Mouse (Mus musculus): ENCODE results near the gene Nos2. TPM values are rescaled to one million over a fixed set of nuclear protein-coding genes. Genes with fewer than 3 reads are reported as not detected.
A peak's percentile ranks its signal among the peaks of the same experiment; 100 is the strongest.

The Nos2 gene
- total and polyA plus RNA-seq, 3 experiments = not detected

DNA sequence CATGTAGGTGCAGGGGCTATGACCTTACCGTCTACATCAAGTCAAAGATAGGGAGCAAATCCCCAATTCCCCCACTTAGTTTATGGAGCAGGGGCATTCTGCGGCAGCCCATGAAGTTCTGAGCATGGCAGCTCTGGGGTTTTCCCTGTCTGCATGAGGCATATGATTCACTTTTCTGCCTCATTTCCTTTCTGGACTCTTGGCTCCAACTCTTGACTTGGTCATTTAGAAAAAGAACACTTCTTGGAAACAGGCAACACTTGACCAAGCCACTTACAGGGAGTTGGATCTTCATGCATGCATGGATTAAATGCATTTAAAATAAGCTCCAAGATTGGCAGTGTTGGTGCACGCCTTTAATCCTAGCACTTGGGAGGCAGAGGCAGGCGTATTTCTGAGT, 31.4 kb upstream of the Nos2 start:
- no peak for TF ChIP-seq POLR2AphosphoS5 (IDR thresholded peaks at IDR 0.05; ENCODE audit: insufficient replicate concordance, low read depth, low read length)
- no peak for TF ChIP-seq GATA1 (IDR thresholded peaks at IDR 0.05; ENCODE audit: borderline replicate concordance, low read length)
- TF ChIP-seq GATA2 (IDR thresholded peaks at IDR 0.05; ENCODE audit: borderline replicate concordance, low read depth, low read length) = no peak
- TF ChIP-seq TAL1 (conservative IDR thresholded peaks at IDR 0.05; ENCODE audit: low read depth, low read length) = no peak
- no peak for TF ChIP-seq CTCF (IDR thresholded peaks at IDR 0.05; ENCODE audit: low read depth, low read length)
- ATAC-seq (ENCODE audit: extremely low read depth, insufficient number of reproducible peaks, low FRiP score, poor library complexity, severe bottlenecking) (no peak), DNase-seq (ENCODE audit: low spot score) (no peak)
- peaks cover 2% of the 10 kb centered on the region for H3K27me3 ChIP-seq (ENCODE audit: insufficient read depth, low read length)
- H3K4me3 ChIP-seq (ENCODE audit: low read depth, low read length) = no peak overlapping the region
- H3K36me3 ChIP-seq (replicated peaks) = no peaks in the 10 kb centered on the region
- no peaks in the 10 kb centered on the region for H3K4me1 ChIP-seq (ENCODE audit: insufficient read depth, low read depth, low read length)
- no peaks in the 10 kb centered on the region for H3K9me3 ChIP-seq (replicated peaks)

DNA sequence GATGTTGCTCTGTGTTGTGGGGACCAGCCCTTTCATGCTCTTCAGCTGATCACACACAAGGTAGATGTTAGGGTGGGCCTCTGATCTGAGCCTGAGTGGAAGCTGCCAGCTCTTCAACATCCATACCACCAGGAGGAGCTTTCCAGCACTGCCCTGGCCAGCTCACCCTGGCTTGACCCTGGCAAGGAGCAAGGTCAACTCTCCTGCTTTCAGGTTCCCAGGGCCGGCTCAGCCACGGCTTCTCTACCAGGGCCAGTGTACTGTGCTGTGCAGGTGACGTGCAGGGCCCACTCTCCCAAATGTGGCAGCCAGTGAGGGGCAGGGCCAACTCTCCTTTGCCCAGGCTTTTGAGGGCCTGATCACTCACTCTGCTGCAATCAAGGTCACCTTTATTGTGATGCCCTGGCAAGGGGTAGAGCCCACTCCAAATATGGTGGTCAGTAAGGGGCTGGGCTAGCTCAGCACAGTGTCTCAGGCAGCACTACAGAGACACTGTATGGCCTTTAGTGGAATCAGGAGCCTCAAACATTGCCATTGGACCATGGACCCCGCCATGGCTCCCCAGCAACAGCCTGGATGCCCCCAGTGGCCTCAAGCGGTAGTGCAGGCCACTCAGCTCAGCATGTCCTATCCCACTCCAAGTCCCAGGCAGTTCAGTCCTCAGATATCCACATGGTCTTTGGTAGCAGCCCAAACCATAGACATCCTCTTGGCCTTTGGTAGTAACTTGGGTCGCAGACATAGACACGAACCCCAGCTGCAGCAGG, 24.0 kb upstream of the Nos2 start:
- no peaks in the 10 kb centered on the region for H3K4me1 ChIP-seq (ENCODE audit: insufficient read depth, low read depth, low read length)

DNA sequence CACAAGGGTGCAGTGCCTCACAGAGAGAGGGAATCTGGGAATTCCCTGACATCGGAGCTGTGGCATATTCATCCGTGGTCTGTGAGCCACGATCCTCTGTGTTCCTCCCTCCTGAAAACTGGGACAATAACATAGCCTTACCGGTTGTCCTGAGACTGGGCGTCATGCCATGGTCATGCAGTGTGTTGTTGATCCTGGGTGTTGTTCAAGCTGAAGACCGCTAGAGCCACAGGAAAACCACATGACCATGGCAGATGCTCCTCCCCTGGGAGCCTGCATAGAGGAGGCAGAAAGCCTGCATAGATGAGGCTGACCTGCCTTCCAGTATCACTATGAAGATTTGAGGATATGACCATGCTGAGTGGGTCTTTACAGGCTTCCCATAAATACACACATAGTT, 5.1 kb upstream of the Nos2 start:
- H3K27me3 ChIP-seq (ENCODE audit: insufficient read depth, low read length) = peaks cover 43% of the 10 kb centered on the region
- H3K9me3 ChIP-seq (replicated peaks) = no peaks in the 10 kb centered on the region
- ATAC-seq (ENCODE audit: extremely low read depth, insufficient number of reproducible peaks, low FRiP score, poor library complexity, severe bottlenecking) = no peak
- TF ChIP-seq GATA2 (IDR thresholded peaks at IDR 0.05; ENCODE audit: borderline replicate concordance, low read depth, low read length) = no peak
- no peak for TF ChIP-seq GATA1 (IDR thresholded peaks at IDR 0.05; ENCODE audit: borderline replicate concordance, low read length)
- TF ChIP-seq CTCF (IDR thresholded peaks at IDR 0.05; ENCODE audit: low read depth, low read length) = no peak
- no peak for TF ChIP-seq POLR2AphosphoS5 (IDR thresholded peaks at IDR 0.05; ENCODE audit: insufficient replicate concordance, low read depth, low read length)
- TF ChIP-seq TAL1 (conservative IDR thresholded peaks at IDR 0.05; ENCODE audit: low read depth, low read length) = no peak
- H3K4me3 ChIP-seq (ENCODE audit: low read depth, low read length) = no peak overlapping the region
- no peak for DNase-seq (ENCODE audit: low spot score)
- H3K36me3 ChIP-seq (replicated peaks) = no peaks in the 10 kb centered on the region
- H3K4me1 ChIP-seq (ENCODE audit: insufficient read depth, low read depth, low read length) = no peaks in the 10 kb centered on the region

More for the DNA sequence above, 24.0 kb upstream of the Nos2 start:
- DNase-seq (ENCODE audit: low spot score) (peak; percentile 27), ATAC-seq (ENCODE audit: extremely low read depth, insufficient number of reproducible peaks, low FRiP score, poor library complexity, severe bottlenecking) (no peak)
- peaks cover 3% of the 10 kb centered on the region; the same call in 1 of the 2 replicates for H3K27me3 ChIP-seq (ENCODE audit: insufficient read depth, low read length)
- H3K4me3 ChIP-seq (ENCODE audit: low read depth, low read length) = no peak overlapping the region
- no peaks in the 10 kb centered on the region for H3K9me3 ChIP-seq (replicated peaks)
- no peaks in the 10 kb centered on the region for H3K36me3 ChIP-seq (replicated peaks)
- TF ChIP-seq POLR2AphosphoS5 (IDR thresholded peaks at IDR 0.05; ENCODE audit: insufficient replicate concordance, low read depth, low read length) (no peak), GATA2 (IDR thresholded peaks at IDR 0.05; ENCODE audit: borderline replicate concordance, low read depth, low read length) (no peak), TAL1 (conservative IDR thresholded peaks at IDR 0.05; ENCODE audit: low read depth, low read length) (no peak), CTCF (IDR thresholded peaks at IDR 0.05; ENCODE audit: low read depth, low read length) (peak; percentile 96), GATA1 (IDR thresholded peaks at IDR 0.05; ENCODE audit: borderline replicate concordance, low read length) (no peak)

DNA sequence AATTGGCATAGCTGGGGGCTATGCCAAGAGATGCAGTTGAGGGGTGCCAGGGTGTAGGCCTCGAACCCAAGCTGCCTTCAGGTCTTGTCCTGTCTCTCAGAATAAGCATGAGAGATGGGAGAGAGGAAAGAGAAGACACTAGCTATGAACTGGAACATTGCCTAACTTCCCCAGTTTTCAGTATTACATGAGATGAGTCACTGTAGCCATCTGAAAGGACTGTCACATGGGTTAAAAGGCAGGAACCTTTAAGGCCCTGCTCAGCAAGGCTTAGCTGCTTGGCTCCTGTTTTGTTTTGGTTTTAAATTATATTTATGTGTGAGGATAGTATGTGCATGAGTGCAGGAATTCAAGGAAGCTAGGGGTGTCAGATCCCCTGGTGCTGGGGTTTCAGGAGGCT, 4.2 kb upstream of the Nos2 start:
- Histone ChIP-seq H3K36me3 (replicated peaks) (no peaks in the 10 kb centered on the region), H3K9me3 (replicated peaks) (no peaks in the 10 kb centered on the region), H3K4me3 (ENCODE audit: low read depth, low read length) (no peak overlapping the region), H3K4me1 (ENCODE audit: insufficient read depth, low read depth, low read length) (no peaks in the 10 kb centered on the region), H3K27me3 (ENCODE audit: insufficient read depth, low read length) (peaks cover 43% of the 10 kb centered on the region)
- DNase-seq (ENCODE audit: low spot score) (no peak), ATAC-seq (ENCODE audit: extremely low read depth, insufficient number of reproducible peaks, low FRiP score, poor library complexity, severe bottlenecking) (no peak)
- TF ChIP-seq TAL1 (conservative IDR thresholded peaks at IDR 0.05; ENCODE audit: low read depth, low read length) = no peak
- no peak for TF ChIP-seq GATA2 (IDR thresholded peaks at IDR 0.05; ENCODE audit: borderline replicate concordance, low read depth, low read length)
- TF ChIP-seq GATA1 (IDR thresholded peaks at IDR 0.05; ENCODE audit: borderline replicate concordance, low read length) = no peak

DNA sequence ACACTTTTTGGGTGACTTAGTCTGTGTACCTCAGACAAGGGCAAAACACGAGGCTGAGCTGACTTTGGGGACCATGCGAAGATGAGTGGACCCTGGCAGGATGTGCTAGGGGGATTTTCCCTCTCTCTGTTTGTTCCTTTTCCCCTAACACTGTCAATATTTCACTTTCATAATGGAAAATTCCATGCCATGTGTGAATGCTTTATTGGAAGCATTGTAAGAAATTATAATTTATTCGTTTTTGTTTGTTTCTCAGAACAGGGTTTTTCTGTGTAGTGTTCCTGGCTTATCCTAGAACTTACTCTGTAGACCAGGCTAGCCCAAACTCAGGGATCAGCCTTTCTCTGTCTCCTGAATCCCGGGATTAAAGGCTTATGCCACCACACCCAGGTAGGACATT, 842 bp upstream of the Nos2 start:
- ATAC-seq (ENCODE audit: extremely low read depth, insufficient number of reproducible peaks, low FRiP score, poor library complexity, severe bottlenecking) = no peak
- H3K27me3 ChIP-seq (ENCODE audit: insufficient read depth, low read length) = peaks cover 47% of the 10 kb centered on the region
- H3K9me3 ChIP-seq (replicated peaks) = no peaks in the 10 kb centered on the region
- no peaks in the 10 kb centered on the region for H3K36me3 ChIP-seq (replicated peaks)
- no peak for DNase-seq (ENCODE audit: low spot score)
- TF ChIP-seq POLR2AphosphoS5 (IDR thresholded peaks at IDR 0.05; ENCODE audit: insufficient replicate concordance, low read depth, low read length) (no peak), CTCF (IDR thresholded peaks at IDR 0.05; ENCODE audit: low read depth, low read length) (no peak), GATA1 (IDR thresholded peaks at IDR 0.05; ENCODE audit: borderline replicate concordance, low read length) (no peak), TAL1 (conservative IDR thresholded peaks at IDR 0.05; ENCODE audit: low read depth, low read length) (no peak), GATA2 (IDR thresholded peaks at IDR 0.05; ENCODE audit: borderline replicate concordance, low read depth, low read length) (no peak)
- no peak overlapping the region for H3K4me3 ChIP-seq (ENCODE audit: low read depth, low read length)
- no peaks in the 10 kb centered on the region for H3K4me1 ChIP-seq (ENCODE audit: insufficient read depth, low read depth, low read length)

DNA sequence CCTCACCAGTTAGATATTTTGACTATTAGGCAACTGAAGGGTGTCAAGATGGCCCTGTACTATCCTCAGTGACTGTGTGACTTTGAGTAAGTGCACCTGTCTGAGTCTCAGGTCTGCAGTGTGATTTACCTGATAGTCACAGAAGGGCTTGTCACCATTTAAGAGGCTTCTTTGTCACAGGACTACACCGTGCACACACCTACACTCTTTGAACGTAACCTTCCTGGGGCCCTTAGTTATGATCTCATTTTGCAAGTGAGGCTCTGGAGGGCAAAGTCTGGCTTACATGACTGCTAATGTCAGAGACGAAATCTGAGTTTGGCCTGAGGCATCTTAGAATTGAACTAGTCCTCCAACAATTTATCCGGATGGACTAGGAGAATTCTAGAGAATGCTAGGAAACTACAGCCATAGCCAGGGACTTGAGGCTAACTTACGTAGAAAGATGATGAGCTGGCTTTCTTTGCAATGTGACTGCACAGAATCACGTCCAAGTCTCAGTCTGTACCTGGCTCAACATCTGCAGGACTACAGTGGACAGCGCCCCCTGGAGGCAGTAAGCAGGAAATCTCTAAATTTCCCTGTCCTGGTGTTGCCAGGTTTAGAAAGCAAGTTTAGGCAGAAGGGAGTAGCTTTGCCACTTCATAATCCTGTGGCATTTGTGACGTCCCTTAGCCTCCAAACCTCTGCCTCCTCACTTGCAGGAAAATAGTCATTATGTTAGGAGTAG, 2.3 kb downstream of the Nos2 start:
- Histone ChIP-seq H3K4me3 (ENCODE audit: low read depth, low read length) (no peak overlapping the region), H3K27me3 (ENCODE audit: insufficient read depth, low read length) (peaks cover 35% of the 10 kb centered on the region), H3K4me1 (ENCODE audit: insufficient read depth, low read depth, low read length) (no peaks in the 10 kb centered on the region), H3K9me3 (replicated peaks) (no peaks in the 10 kb centered on the region), H3K36me3 (replicated peaks) (no peaks in the 10 kb centered on the region)
- DNase-seq (ENCODE audit: low spot score) = peak; percentile 46
- TF ChIP-seq CTCF (IDR thresholded peaks at IDR 0.05; ENCODE audit: low read depth, low read length) = peak; percentile 53
- no peak for TF ChIP-seq GATA1 (IDR thresholded peaks at IDR 0.05; ENCODE audit: borderline replicate concordance, low read length)
- ATAC-seq (ENCODE audit: extremely low read depth, insufficient number of reproducible peaks, low FRiP score, poor library complexity, severe bottlenecking) = no peak
